Mouse (Mus musculus): Measurements from ENCODE around the gene Zfp219. TPM values are rescaled to one million over a fixed set of nuclear protein-coding genes. Genes with fewer than 3 reads are reported as not detected.

Zfp219 gene
- total RNA-seq, 2 experiments from 2014 or later = 28.3 to 29.7 TPM

- DNase-seq (ENCODE audit: low spot score in 2 of 2) = no peak
Observed at GRCm38 (mm10) chr14:52005141-52005540, 15.4 kb downstream of the Zfp219 start.

- DNase-seq (ENCODE audit: low spot score in 2 of 2) = no peak
Observed at GRCm38 (mm10) chr14:52003981-52004495, 16.5 kb downstream of the Zfp219 start.

GRCm38 (mm10) chr14:51997483-51997882, 23.1 kb downstream of the Zfp219 start:
- no peak for DNase-seq (ENCODE audit: low spot score in 2 of 2)

- no peak for DNase-seq (ENCODE audit: low spot score in 2 of 2)
Observed at GRCm38 (mm10) chr14:51996866-51997265, 23.7 kb downstream of the Zfp219 start.

GRCm38 (mm10) chr14:51996231-51996841, 24.2 kb downstream of the Zfp219 start:
- DNase-seq (ENCODE audit: low spot score in 2 of 2) = no peak

- no peak for DNase-seq (ENCODE audit: low spot score in 2 of 2)
Observed at GRCm38 (mm10) chr14:51995219-51995871, 25.2 kb downstream of the Zfp219 start.

GRCm38 (mm10) chr14:51994453-51994852, 26.1 kb downstream of the Zfp219 start:
- DNase-seq (ENCODE audit: low spot score in 2 of 2) = no peak

GRCm38 (mm10) chr14:51989461-51989970, 31.0 kb downstream of the Zfp219 start:
- no peak for DNase-seq (ENCODE audit: low spot score in 2 of 2)

GRCm38 (mm10) chr14:51988731-51989130, 31.8 kb downstream of the Zfp219 start:
- DNase-seq (ENCODE audit: low spot score in 2 of 2) = no peak

GRCm38 (mm10) chr14:51987177-51987576, 33.4 kb downstream of the Zfp219 start:
- DNase-seq (ENCODE audit: low spot score in 2 of 2) = no peak

GRCm38 (mm10) chr14:51986153-51986505, 34.4 kb downstream of the Zfp219 start:
- DNase-seq (ENCODE audit: low spot score in 2 of 2) = no peak

- DNase-seq (ENCODE audit: low spot score in 2 of 2) = peak; percentile 80 to 90
Observed at GRCm38 (mm10) chr14:51985301-51986152, 35.0 kb downstream of the Zfp219 start.

- DNase-seq (ENCODE audit: low spot score in 2 of 2) = peak; percentile 86 to 89
Observed at GRCm38 (mm10) chr14:51984247-51985231, 36.0 kb downstream of the Zfp219 start, which contains the start of gene Arhgef40. Arhgef40 (plus strand) TSS chr14:51984719.

- no peak for DNase-seq (ENCODE audit: low spot score in 2 of 2)
Observed at GRCm38 (mm10) chr14:51983855-51984246, 36.7 kb downstream of the Zfp219 start.

- no peak for DNase-seq (ENCODE audit: low spot score in 2 of 2)
Observed at GRCm38 (mm10) chr14:51983251-51983650, 37.3 kb downstream of the Zfp219 start.

- DNase-seq (ENCODE audit: low spot score in 2 of 2) = no peak
Observed at GRCm38 (mm10) chr14:51979252-51979651, 41.3 kb downstream of the Zfp219 start.

GRCm38 (mm10) chr14:51967400-51967799, 53.1 kb downstream of the Zfp219 start:
- no peak for DNase-seq (ENCODE audit: low spot score in 2 of 2)

- DNase-seq (ENCODE audit: low spot score in 2 of 2) = no peak
Observed at GRCm38 (mm10) chr14:51960316-51960715, 60.2 kb downstream of the Zfp219 start.
